16 mouse cellular contexts compared by ENCODE assay signal in genomic region chr11:106692890-106693289, GRCm38 (mm10). TPM values are rescaled to one million over a fixed set of nuclear protein-coding genes. Genes with fewer than 3 reads are reported as not detected.
"Had no signal": no experiment of that assay in that cellular context is flagged by ENCODE, and none has a peak within 500 bp of the region (broad histone marks: within the 10 kb centered on the region; RNA-seq: fewer than 3 reads in every experiment).

No protein-coding gene starts in this region.

- DNase-seq: gastrocnemius, postnatal 14 days; gastrocnemius, postnatal 36 days; heart, adult 11 months; heart, adult 2 months; heart, postnatal 10 days; heart, postnatal 4 days; kidney, adult 18-20 months; kidney, adult 8-10 months; kidney, postnatal 10 days; kidney, postnatal 25 days; kidney, postnatal 4 days; layer of hippocampus, adult 9-11 months; layer of hippocampus, postnatal 36 days; liver; liver, embryonic 13.5 days had no signal

RNA-seq across cellular contexts. Expression of gene Milr1, which starts 58.1 kb away (rescaled TPM):
- total RNA-seq: layer of hippocampus, postnatal 14 days; layer of hippocampus, postnatal 36 days had no signal
